Mouse (Mus musculus): ENCODE results near the gene Hrk. TPM values are rescaled to one million over a fixed set of nuclear protein-coding genes. Genes with fewer than 3 reads are reported as not detected.

Hrk gene
- polyA plus RNA-seq (2012; rRNA removed) = 0.02 TPM in 1 of 2 replicates, not detected in the other

GRCm38 (mm10) chr5:118164581-118164980, at the start of gene Hrk:
Hrk (plus strand) TSS chr5:118164648.

GRCm38 (mm10) chr5:118154839-118155564, 9.4 kb upstream of the Hrk start, which contains the start of gene Fbxw8:
Fbxw8 (minus strand) TSS chr5:118155464.

Other genes starting within 250 kb of the Hrk start
- 8.9 and 10.1 TPM in 2 replicates for gene Fbxo21, start 187.9 kb upstream of the Hrk start, polyA plus RNA-seq (2012; rRNA removed)
- 0.59 and 0.73 TPM in 2 replicates for gene Tesc, start 136.9 kb upstream of the Hrk start, polyA plus RNA-seq (2012; rRNA removed)
- 9.7 and 10.7 TPM in 2 replicates for gene Fbxw8, start 9.2 kb upstream of the Hrk start, polyA plus RNA-seq (2012; rRNA removed)
- gene Rnft2, start 80.5 kb downstream of the Hrk start, polyA plus RNA-seq (2012; rRNA removed) = 0.67 and 0.84 TPM in 2 replicates
- 1.00 and 1.1 TPM in 2 replicates for gene 2410131K14Rik, start 80.6 kb downstream of the Hrk start, polyA plus RNA-seq (2012; rRNA removed)

Measured in liver, embryonic 14 days (tissue).